Mouse (Mus musculus): ENCODE measurements around the gene U2af1l4. TPM values are rescaled to one million over a fixed set of nuclear protein-coding genes. Genes with fewer than 3 reads are reported as not detected.

Gene U2af1l4
- 50.0 TPM for polyA plus RNA-seq (2014; fragmentation: Illumina TruSeq; extraction: RNeasy Lipid Tissue Mini Kit (QIAGEN cat#74804); ENCODE audit: low read depth, low replicate concordance)

DNA sequence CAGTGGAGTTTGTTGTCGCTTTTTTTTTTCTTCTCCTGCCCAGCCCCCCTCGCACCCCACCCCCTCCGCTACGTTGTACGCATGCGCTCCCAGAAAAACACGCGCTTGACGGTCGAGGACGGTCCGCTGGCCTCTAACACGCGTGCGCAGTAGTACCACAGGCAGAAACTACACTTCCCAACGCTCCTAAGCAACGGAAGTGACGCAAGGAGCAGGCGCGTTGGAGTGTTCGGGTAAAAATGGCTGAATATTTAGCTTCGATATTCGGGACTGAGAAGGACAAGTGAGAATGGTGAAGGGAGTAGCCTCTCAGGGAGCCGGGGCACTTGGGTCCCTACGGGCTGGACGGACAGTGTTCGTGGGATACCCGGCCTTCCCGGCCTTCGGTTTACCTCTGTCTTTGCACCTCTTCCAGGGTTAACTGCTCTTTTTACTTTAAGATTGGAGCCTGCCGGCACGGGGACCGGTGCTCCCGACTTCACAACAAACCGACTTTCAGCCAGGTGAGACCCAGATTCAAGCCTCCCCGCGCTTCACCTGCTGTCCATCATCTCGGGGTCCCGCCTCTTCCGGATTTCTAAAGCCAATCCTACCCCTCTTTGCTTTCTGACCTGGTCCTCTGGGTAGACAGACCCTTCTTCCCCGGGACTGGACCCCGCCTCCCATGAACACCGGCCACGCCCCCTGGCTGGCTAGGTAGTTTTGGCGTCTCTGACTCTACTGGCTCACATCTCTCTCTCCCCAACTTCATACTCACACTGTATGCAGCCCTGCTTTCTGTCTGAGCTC, at the start of gene U2af1l4, which contains the start of the genes Gm49396 and Psenen:
Gene U2af1l4 (plus strand): TSS at position 185 of the 789 bp plus-strand sequence.
Gene Gm49396 (plus strand): TSS at position 228 of the 789 bp plus-strand sequence.
Gene Psenen (minus strand): TSS at position 511 of the 789 bp plus-strand sequence.

DNA sequence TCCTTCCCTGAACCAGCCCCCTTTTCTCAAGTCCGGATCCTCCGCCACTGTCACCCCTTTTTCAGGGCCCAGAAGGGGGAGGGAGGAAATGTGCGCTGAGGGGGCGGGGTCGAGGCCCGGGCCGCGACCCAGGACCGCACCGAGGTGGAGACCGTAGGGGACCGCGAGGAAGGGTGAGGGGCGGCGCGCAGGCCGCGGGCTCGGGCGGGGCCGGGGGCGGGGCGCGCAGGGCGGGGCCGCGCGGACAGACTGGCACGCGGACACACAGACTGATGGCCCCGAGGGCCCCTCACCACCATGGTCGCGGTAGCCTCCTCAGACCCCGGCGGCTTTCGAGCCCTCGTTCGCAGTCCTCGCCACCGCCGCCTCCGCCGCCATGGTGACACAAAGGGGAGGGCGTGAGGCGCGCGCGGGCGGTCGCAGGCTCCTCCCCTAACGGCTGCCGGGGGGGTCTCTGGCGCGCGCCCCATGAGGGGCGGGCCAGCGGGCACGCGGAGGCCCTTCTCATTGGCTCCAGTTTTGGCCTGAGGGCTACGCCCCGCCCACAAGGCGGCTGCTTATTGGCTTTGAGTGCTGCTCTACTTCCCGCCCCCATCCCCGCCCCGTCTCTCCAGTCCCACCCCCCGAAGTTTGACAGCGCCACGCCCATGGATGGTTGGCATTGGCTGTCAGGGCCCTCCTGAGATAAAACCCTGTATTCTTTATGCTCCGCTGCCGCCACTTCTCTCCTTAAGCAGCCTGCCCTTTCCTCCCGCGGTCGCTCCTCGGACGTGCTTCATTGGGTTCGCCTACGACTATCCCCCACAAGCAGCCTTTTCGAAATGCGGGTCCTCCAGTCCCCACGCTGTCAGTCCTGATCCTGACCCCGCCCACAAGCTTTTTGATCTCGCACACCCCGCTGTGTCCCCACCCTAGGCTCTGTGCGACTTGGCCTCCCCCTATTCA, 28.2 kb upstream of the U2af1l4 start, which contains the start of gene Arhgap33:
Gene Arhgap33 (minus strand): TSS at position 428 of the 945 bp plus-strand sequence.

DNA sequence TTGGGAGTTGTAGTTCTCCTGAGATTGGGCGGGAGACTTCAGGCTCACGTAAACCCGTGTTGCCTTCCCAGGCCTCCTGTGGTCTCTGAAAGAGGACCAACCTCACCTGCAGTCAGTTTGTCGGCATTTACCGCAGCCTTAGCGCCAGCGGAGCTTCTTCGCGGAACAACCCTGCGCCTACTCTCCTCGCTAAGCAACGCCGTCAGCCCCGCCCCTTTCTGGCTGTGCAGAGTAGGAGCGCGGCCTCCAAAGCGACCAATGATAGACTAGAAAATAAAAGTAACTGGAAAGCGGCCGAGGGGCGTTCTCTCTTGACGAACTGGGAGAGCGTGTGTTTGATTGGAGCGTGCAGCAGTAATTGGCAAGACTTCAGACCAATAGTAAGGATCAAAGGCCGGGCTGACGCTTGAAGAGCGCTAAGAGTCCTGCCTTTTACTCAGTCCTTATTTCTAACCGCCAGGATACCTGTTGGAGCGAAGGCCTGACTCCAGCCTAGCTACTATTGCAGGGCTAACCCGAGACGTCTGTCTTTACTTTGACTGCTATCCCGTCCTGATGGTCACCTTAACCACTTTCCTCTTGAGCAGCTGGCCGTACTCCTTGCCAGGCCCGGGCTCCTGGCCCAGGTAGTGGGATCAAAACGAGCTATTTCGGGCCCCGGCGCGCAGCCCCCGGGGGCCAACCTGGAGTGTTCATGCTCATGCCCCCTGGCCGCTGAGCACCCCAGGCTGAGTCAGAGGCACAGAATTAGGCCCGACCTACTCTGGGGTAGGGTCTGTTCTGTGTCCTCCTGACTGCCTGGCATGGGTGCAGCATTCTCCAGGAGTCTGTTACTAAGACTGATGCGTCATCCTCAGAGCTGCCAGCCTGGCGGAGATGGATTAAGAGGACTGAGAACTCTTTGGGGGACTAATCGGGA, 10.7 kb upstream of the U2af1l4 start, which contains the start of the genes Hspb6 and Proser3:
Gene Hspb6 (plus strand): TSS at position 77 of the 919 bp plus-strand sequence.
Gene Proser3 (minus strand): TSS at position 198 of the 919 bp plus-strand sequence.

DNA sequence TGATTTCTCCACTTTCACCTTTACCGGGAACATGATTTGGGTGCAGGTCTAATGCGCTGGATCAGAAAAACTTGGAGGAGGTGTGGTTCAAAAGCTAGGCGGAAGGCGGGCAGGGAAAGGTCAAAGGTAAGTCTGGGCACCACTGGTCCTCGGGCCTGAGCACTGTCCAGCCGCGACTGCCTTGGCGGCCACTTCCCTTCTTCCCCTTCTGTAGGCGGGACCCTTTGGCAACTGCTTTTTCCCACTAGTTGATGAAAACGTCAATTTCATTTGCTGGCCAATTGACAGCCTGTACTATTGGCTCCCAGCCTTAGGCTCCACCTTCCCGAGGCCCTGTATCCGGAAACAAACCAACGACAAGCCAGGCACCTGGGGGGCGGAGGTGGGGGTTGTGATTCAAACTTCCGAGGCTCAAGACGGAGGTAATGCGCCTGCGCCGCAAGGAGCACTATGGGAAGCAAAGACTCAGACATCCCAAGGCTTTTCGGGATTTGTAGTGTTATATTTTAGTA, 3.6 kb upstream of the U2af1l4 start, which contains the start of gene Lin37:
Gene Lin37 (minus strand): TSS at position 396 of the 512 bp plus-strand sequence.

DNA sequence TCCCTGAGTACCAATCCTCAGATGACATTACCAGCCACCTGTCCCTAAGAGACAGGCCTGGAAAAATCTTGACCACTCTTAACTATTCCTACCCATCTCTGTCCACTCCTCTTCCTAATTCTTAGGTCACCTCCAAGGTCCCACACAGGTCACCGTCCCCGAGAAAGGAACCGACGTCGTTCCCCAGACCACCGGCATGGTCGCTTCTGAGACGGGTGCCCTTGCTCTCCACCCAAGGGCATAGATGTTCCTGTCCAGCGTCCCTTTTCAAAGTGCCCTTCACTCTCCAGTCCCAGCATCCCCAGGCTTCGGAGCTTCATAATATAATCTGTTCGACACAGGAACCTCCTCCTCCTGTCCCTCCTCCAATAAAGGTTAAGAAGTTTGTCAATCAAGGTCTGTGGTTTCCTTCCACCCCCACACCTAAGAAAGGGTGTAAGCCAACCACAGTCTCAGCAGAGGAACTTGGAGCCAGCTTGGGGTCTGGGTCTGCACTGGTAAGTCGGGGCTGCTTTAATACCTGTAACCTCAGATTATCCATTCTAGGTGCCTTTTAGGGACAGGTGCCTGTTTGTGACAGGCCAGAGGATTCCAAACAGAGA, 2.0 kb downstream of the U2af1l4 start, which contains the start of gene Igflr1:
Gene Igflr1 (plus strand): TSS at position 458 of the 602 bp plus-strand sequence.

DNA sequence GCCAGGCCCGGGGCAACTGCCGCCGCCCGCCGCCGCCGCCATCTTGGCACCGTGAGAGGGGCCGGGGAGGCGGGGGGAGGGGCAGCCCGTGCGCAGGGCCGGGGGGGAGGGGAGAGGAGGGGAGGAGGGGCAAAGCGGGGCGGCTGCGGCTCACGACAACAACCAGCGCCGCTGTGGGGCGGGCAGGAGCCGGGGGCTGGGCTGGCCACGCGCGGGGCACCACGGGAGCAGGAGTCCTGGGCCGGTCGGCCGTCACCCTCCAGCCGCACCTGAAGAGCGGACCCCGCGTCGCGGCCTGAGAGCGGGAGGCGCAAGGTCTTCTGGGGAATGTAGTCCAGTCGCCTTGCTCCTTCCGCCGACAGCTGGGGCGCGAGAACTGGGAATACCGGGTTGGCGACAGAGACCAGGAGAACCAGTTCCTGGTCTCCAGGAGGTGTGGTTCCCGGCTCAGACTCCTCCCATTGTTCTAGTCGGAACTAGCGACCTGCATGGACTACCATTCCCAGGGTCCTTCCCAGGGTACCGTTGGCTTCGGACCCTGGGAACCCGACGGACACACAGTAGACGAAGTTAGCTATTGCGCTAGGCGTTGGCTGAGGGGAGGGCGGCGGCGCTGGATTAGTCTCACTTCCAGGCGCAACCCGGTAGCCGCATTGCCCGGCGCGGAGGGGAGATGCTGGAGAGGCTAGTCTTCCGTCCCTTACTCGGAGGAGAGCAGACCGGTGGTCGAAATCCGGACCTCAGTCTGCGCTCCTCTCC, 25.8 kb downstream of the U2af1l4 start, which contains the start of gene Kmt2b:
Gene Kmt2b (minus strand): TSS at position 51 of the 759 bp plus-strand sequence.

DNA sequence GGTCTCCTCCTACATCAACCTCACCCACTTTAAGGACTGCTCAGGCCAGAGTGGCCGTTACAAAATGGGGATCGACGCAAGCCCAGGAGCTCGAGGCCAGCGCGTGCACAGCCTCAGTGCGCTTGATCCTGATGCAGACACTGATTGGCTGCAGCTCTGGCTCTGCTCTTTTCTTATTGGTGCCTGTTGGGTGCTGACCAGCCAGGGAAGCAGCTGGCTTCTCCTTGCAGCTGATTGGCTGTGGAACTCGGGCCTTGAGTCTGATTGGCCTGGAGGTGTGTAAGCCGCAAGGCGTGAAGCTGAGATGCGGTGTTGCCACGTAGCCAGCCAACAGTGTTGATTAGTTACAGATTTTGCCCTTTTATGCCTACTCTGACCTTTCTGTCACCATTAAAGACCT, 35.7 kb downstream of the U2af1l4 start, which contains the start of gene Zbtb32:
Gene Zbtb32 (minus strand): TSS at position 124 of the 400 bp plus-strand sequence.

DNA sequence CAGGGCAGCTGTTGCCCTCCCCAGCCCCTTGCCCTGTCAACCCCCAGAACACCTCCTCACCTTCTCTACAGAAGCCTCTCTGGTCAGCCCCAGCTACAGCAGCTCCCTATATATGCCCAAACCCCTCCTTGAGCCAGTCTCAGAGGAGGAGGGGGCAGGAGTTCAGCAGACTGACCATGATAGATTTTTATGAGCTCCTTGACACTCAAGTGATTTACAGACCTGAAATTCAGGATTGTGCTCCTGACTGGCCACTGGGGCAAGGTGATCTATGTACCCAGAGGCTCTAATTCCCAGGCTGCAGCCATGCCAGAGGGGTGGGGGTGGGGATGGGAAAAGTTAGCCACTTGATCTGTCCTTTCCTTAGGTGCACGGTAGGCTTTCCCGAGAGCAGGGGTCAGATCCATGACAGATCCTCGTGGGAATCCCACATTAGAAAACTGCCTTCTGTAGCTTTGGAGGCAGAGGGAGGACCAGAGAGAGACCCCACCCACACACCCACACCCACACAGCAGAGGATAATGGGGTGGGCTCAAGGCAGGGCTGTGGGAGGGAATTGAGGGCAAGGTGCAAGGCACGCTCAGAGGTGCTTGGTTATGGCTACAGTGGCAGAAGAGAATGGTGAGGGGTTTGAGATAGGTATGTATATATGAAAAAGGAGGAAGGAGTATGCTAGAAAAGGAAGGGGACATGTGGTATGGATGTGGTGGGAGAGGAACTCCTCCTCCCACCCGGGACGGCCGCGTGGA, 49.7 kb downstream of the U2af1l4 start, which contains the start of gene Upk1a:
Gene Upk1a (minus strand): TSS at position 194 of the 749 bp plus-strand sequence.

Other genes with a start within 250 kb of the U2af1l4 start
- gene Syne4, start 248.5 kb upstream of the U2af1l4 start, polyA plus RNA-seq (2014; fragmentation: Illumina TruSeq; extraction: RNeasy Lipid Tissue Mini Kit (QIAGEN cat#74804); ENCODE audit: low read depth, low replicate concordance): 5.0 TPM
- gene E130208F15Rik, start 241.6 kb upstream of the U2af1l4 start, polyA plus RNA-seq (2014; fragmentation: Illumina TruSeq; extraction: RNeasy Lipid Tissue Mini Kit (QIAGEN cat#74804); ENCODE audit: low read depth, low replicate concordance): 1.2 TPM
- gene Sdhaf1, start 239.4 kb upstream of the U2af1l4 start, polyA plus RNA-seq (2014; fragmentation: Illumina TruSeq; extraction: RNeasy Lipid Tissue Mini Kit (QIAGEN cat#74804); ENCODE audit: low read depth, low replicate concordance): 9.0 TPM
- 1.7 TPM for gene Lrfn3, start 200.5 kb upstream of the U2af1l4 start, polyA plus RNA-seq (2014; fragmentation: Illumina TruSeq; extraction: RNeasy Lipid Tissue Mini Kit (QIAGEN cat#74804); ENCODE audit: low read depth, low replicate concordance)
- 114 TPM for gene Tyrobp, start 149.5 kb upstream of the U2af1l4 start, polyA plus RNA-seq (2014; fragmentation: Illumina TruSeq; extraction: RNeasy Lipid Tissue Mini Kit (QIAGEN cat#74804); ENCODE audit: low read depth, low replicate concordance)
- 4.5 TPM for gene Hcst, start 143.4 kb upstream of the U2af1l4 start, polyA plus RNA-seq (2014; fragmentation: Illumina TruSeq; extraction: RNeasy Lipid Tissue Mini Kit (QIAGEN cat#74804); ENCODE audit: low read depth, low replicate concordance)
- gene Nfkbid, start 141.6 kb upstream of the U2af1l4 start, polyA plus RNA-seq (2014; fragmentation: Illumina TruSeq; extraction: RNeasy Lipid Tissue Mini Kit (QIAGEN cat#74804); ENCODE audit: low read depth, low replicate concordance): 1.9 TPM
- 2.8 TPM for gene Aplp1, start 117.8 kb upstream of the U2af1l4 start, polyA plus RNA-seq (2014; fragmentation: Illumina TruSeq; extraction: RNeasy Lipid Tissue Mini Kit (QIAGEN cat#74804); ENCODE audit: low read depth, low replicate concordance)
- gene Kirrel2, start 105.6 kb upstream of the U2af1l4 start, polyA plus RNA-seq (2014; fragmentation: Illumina TruSeq; extraction: RNeasy Lipid Tissue Mini Kit (QIAGEN cat#74804); ENCODE audit: low read depth, low replicate concordance): not detected
- not detected for gene Nphs1, start 105.0 kb upstream of the U2af1l4 start, polyA plus RNA-seq (2014; fragmentation: Illumina TruSeq; extraction: RNeasy Lipid Tissue Mini Kit (QIAGEN cat#74804); ENCODE audit: low read depth, low replicate concordance)
- not detected for gene Prodh2, start 69.7 kb upstream of the U2af1l4 start, polyA plus RNA-seq (2014; fragmentation: Illumina TruSeq; extraction: RNeasy Lipid Tissue Mini Kit (QIAGEN cat#74804); ENCODE audit: low read depth, low replicate concordance)
- gene Arhgap33, start 28.2 kb upstream of the U2af1l4 start, polyA plus RNA-seq (2014; fragmentation: Illumina TruSeq; extraction: RNeasy Lipid Tissue Mini Kit (QIAGEN cat#74804); ENCODE audit: low read depth, low replicate concordance): 11.2 TPM
- gene Hspb6, start 11.1 kb upstream of the U2af1l4 start, polyA plus RNA-seq (2014; fragmentation: Illumina TruSeq; extraction: RNeasy Lipid Tissue Mini Kit (QIAGEN cat#74804); ENCODE audit: low read depth, low replicate concordance): 19.1 TPM
- gene Proser3, start 11.0 kb upstream of the U2af1l4 start, polyA plus RNA-seq (2014; fragmentation: Illumina TruSeq; extraction: RNeasy Lipid Tissue Mini Kit (QIAGEN cat#74804); ENCODE audit: low read depth, low replicate concordance): 13.6 TPM
- 26.3 TPM for gene Lin37, start 3.5 kb upstream of the U2af1l4 start, polyA plus RNA-seq (2014; fragmentation: Illumina TruSeq; extraction: RNeasy Lipid Tissue Mini Kit (QIAGEN cat#74804); ENCODE audit: low read depth, low replicate concordance)
- gene Gm49396, start within 50 bp of the U2af1l4 start, polyA plus RNA-seq (2014; fragmentation: Illumina TruSeq; extraction: RNeasy Lipid Tissue Mini Kit (QIAGEN cat#74804); ENCODE audit: low read depth, low replicate concordance): 6.5 TPM
- 138 TPM for gene Psenen, start 326 bp downstream of the U2af1l4 start, polyA plus RNA-seq (2014; fragmentation: Illumina TruSeq; extraction: RNeasy Lipid Tissue Mini Kit (QIAGEN cat#74804); ENCODE audit: low read depth, low replicate concordance)
- gene Igflr1, start 2.1 kb downstream of the U2af1l4 start, polyA plus RNA-seq (2014; fragmentation: Illumina TruSeq; extraction: RNeasy Lipid Tissue Mini Kit (QIAGEN cat#74804); ENCODE audit: low read depth, low replicate concordance): 2.8 TPM
- 28.8 TPM for gene Kmt2b, start 25.4 kb downstream of the U2af1l4 start, polyA plus RNA-seq (2014; fragmentation: Illumina TruSeq; extraction: RNeasy Lipid Tissue Mini Kit (QIAGEN cat#74804); ENCODE audit: low read depth, low replicate concordance)
- 2.1 TPM for gene Zbtb32, start 35.6 kb downstream of the U2af1l4 start, polyA plus RNA-seq (2014; fragmentation: Illumina TruSeq; extraction: RNeasy Lipid Tissue Mini Kit (QIAGEN cat#74804); ENCODE audit: low read depth, low replicate concordance)
- gene Upk1a, start 49.5 kb downstream of the U2af1l4 start, polyA plus RNA-seq (2014; fragmentation: Illumina TruSeq; extraction: RNeasy Lipid Tissue Mini Kit (QIAGEN cat#74804); ENCODE audit: low read depth, low replicate concordance): 25.2 TPM
- gene Cox6b1, start 62.9 kb downstream of the U2af1l4 start, polyA plus RNA-seq (2014; fragmentation: Illumina TruSeq; extraction: RNeasy Lipid Tissue Mini Kit (QIAGEN cat#74804); ENCODE audit: low read depth, low replicate concordance): 824 TPM
- gene Etv2, start 72.6 kb downstream of the U2af1l4 start, polyA plus RNA-seq (2014; fragmentation: Illumina TruSeq; extraction: RNeasy Lipid Tissue Mini Kit (QIAGEN cat#74804); ENCODE audit: low read depth, low replicate concordance): not detected
- gene Rbm42, start 87.0 kb downstream of the U2af1l4 start, polyA plus RNA-seq (2014; fragmentation: Illumina TruSeq; extraction: RNeasy Lipid Tissue Mini Kit (QIAGEN cat#74804); ENCODE audit: low read depth, low replicate concordance): 55.3 TPM
- gene Haus5, start 101.7 kb downstream of the U2af1l4 start, polyA plus RNA-seq (2014; fragmentation: Illumina TruSeq; extraction: RNeasy Lipid Tissue Mini Kit (QIAGEN cat#74804); ENCODE audit: low read depth, low replicate concordance): 12.3 TPM
- gene Pmis2, start 108.3 kb downstream of the U2af1l4 start, polyA plus RNA-seq (2014; fragmentation: Illumina TruSeq; extraction: RNeasy Lipid Tissue Mini Kit (QIAGEN cat#74804); ENCODE audit: low read depth, low replicate concordance): 2.8 TPM
- not detected for gene 2200002J24Rik, start 135.6 kb downstream of the U2af1l4 start, polyA plus RNA-seq (2014; fragmentation: Illumina TruSeq; extraction: RNeasy Lipid Tissue Mini Kit (QIAGEN cat#74804); ENCODE audit: low read depth, low replicate concordance)
- gene Atp4a, start 148.9 kb downstream of the U2af1l4 start, polyA plus RNA-seq (2014; fragmentation: Illumina TruSeq; extraction: RNeasy Lipid Tissue Mini Kit (QIAGEN cat#74804); ENCODE audit: low read depth, low replicate concordance): 66.9 TPM
- gene Tmem147, start 166.2 kb downstream of the U2af1l4 start, polyA plus RNA-seq (2014; fragmentation: Illumina TruSeq; extraction: RNeasy Lipid Tissue Mini Kit (QIAGEN cat#74804); ENCODE audit: low read depth, low replicate concordance): 135 TPM
- gene Gapdhs, start 180.4 kb downstream of the U2af1l4 start, polyA plus RNA-seq (2014; fragmentation: Illumina TruSeq; extraction: RNeasy Lipid Tissue Mini Kit (QIAGEN cat#74804); ENCODE audit: low read depth, low replicate concordance): 58.5 TPM
- 31.5 TPM for gene Sbsn, start 188.2 kb downstream of the U2af1l4 start, polyA plus RNA-seq (2014; fragmentation: Illumina TruSeq; extraction: RNeasy Lipid Tissue Mini Kit (QIAGEN cat#74804); ENCODE audit: low read depth, low replicate concordance)
- 12.2 TPM for gene Dmkn, start 200.5 kb downstream of the U2af1l4 start, polyA plus RNA-seq (2014; fragmentation: Illumina TruSeq; extraction: RNeasy Lipid Tissue Mini Kit (QIAGEN cat#74804); ENCODE audit: low read depth, low replicate concordance)
- not detected for gene Krtdap, start 224.6 kb downstream of the U2af1l4 start, polyA plus RNA-seq (2014; fragmentation: Illumina TruSeq; extraction: RNeasy Lipid Tissue Mini Kit (QIAGEN cat#74804); ENCODE audit: low read depth, low replicate concordance)

Measured in adipose tissue, adult 10 weeks (tissue).